Mouse (Mus musculus): ENCODE data around the gene Ptprm. TPM values are rescaled to one million over a fixed set of nuclear protein-coding genes. Genes with fewer than 3 reads are reported as not detected.

Gene Ptprm
- total RNA-seq, 2 experiments from 2014 or later, result 27.3 to 31.9 TPM

GRCm38 (mm10) chr17:67287501-67287900 is 66.8 kb downstream of the Ptprm start:
- no peak for DNase-seq (ENCODE audit: low spot score in 2 of 2)

- DNase-seq (ENCODE audit: low spot score in 2 of 2), result no peak
Measured at GRCm38 (mm10) chr17:67281640-67282170, 72.6 kb downstream of the Ptprm start.

GRCm38 (mm10) chr17:67277124-67277910 is 76.9 kb downstream of the Ptprm start:
- no peak for DNase-seq (ENCODE audit: low spot score in 2 of 2)

- DNase-seq (ENCODE audit: low spot score in 2 of 2), result peak; percentile 73 to 75
Measured at GRCm38 (mm10) chr17:67274531-67275094, 79.6 kb downstream of the Ptprm start.

- DNase-seq (ENCODE audit: low spot score in 2 of 2), result no peak
Measured at GRCm38 (mm10) chr17:67272928-67273327, 81.3 kb downstream of the Ptprm start.

GRCm38 (mm10) chr17:67268475-67269080 is 85.7 kb downstream of the Ptprm start:
- DNase-seq (ENCODE audit: low spot score in 2 of 2), result no peak

GRCm38 (mm10) chr17:67266270-67266669 is 88.0 kb downstream of the Ptprm start:
- no peak for DNase-seq (ENCODE audit: low spot score in 2 of 2)

- DNase-seq (ENCODE audit: low spot score in 2 of 2), result no peak
Measured at GRCm38 (mm10) chr17:67265520-67265919, 88.7 kb downstream of the Ptprm start.

- DNase-seq (ENCODE audit: low spot score in 2 of 2), result no peak
Measured at GRCm38 (mm10) chr17:67264716-67265115, 89.5 kb downstream of the Ptprm start.

GRCm38 (mm10) chr17:67263024-67263423 is 91.2 kb downstream of the Ptprm start:
- no peak for DNase-seq (ENCODE audit: low spot score in 2 of 2)

GRCm38 (mm10) chr17:67260016-67260415 is 94.2 kb downstream of the Ptprm start:
- no peak for DNase-seq (ENCODE audit: low spot score in 2 of 2)

- DNase-seq (ENCODE audit: low spot score in 2 of 2), result no peak
Measured at GRCm38 (mm10) chr17:67257780-67258179, 96.5 kb downstream of the Ptprm start.

GRCm38 (mm10) chr17:67256171-67256570 is 98.1 kb downstream of the Ptprm start:
- DNase-seq (ENCODE audit: low spot score in 2 of 2), result no peak

- DNase-seq (ENCODE audit: low spot score in 2 of 2), result no peak
Measured at GRCm38 (mm10) chr17:67253445-67253844, 100.8 kb downstream of the Ptprm start.

GRCm38 (mm10) chr17:67252992-67253391 is 101.3 kb downstream of the Ptprm start:
- no peak for DNase-seq (ENCODE audit: low spot score in 2 of 2)

GRCm38 (mm10) chr17:67245273-67245875 is 108.9 kb downstream of the Ptprm start:
- DNase-seq (ENCODE audit: low spot score in 2 of 2), result no peak

GRCm38 (mm10) chr17:67242774-67243495 is 111.3 kb downstream of the Ptprm start:
- DNase-seq (ENCODE audit: low spot score in 2 of 2), result no peak

- no peak for DNase-seq (ENCODE audit: low spot score in 2 of 2)
Measured at GRCm38 (mm10) chr17:67241951-67242773, 112.1 kb downstream of the Ptprm start.

- DNase-seq (ENCODE audit: low spot score in 2 of 2), result no peak
Measured at GRCm38 (mm10) chr17:67238866-67239265, 115.4 kb downstream of the Ptprm start.

- no peak for DNase-seq (ENCODE audit: low spot score in 2 of 2)
Measured at GRCm38 (mm10) chr17:67237407-67237806, 116.8 kb downstream of the Ptprm start.
